Mouse (Mus musculus) neural tube, embryonic 15.5 days (tissue): ENCODE measurements around the gene Btbd17. TPM values are rescaled to one million over a fixed set of nuclear protein-coding genes. Genes with fewer than 3 reads are reported as not detected.

Experiments used
- ATAC-seq: fragments of 200-750 bp; cut with Nextera tagmentation; 2 replicates; pipeline ENCODE4 v1.8.0; 2017; ENCODE audit warnings: mild to moderate bottlenecking, moderate TSS enrichment, moderate library complexity; ENCODE audit not compliant: low FRiP score
- H3K27ac ChIP-seq: fragments of 300-500 bp; sonication (generic); replicated peaks from 2 replicates; pipeline ENCODE4 v1.5.1; 2015; ENCODE audit warnings: mild to moderate bottlenecking, inconsistent platforms
- H3K27me3 ChIP-seq: fragments of 300-500 bp; sonication (generic); replicated peaks from 2 replicates; pipeline ENCODE4 v1.6.1; 2015; ENCODE audit warnings: inconsistent platforms
- H3K36me3 ChIP-seq: fragments of 300-500 bp; sonication (generic); 2 replicates; pipeline ENCODE4 v1.6.1; 2015; ENCODE audit warnings: inconsistent platforms
- H3K4me1 ChIP-seq: fragments of 300-500 bp; sonication (generic); 2 replicates; pipeline ENCODE4 v1.6.1; 2015; ENCODE audit warnings: inconsistent platforms
- H3K4me2 ChIP-seq: fragments of 300-500 bp; sonication (generic); 2 replicates; pipeline ENCODE4 v1.6.1; 2015; ENCODE audit warnings: inconsistent platforms, mild to moderate bottlenecking, moderate library complexity
- H3K4me3 ChIP-seq: fragments of 300-500 bp; sonication (generic); replicated peaks from 2 replicates; pipeline ENCODE4 v1.5.1; 2015; ENCODE audit warnings: mild to moderate bottlenecking, inconsistent platforms
- H3K9ac ChIP-seq: fragments of 300-500 bp; sonication (generic); replicated peaks from 2 replicates; pipeline ENCODE4 v1.6.1; 2015; ENCODE audit warnings: mild to moderate bottlenecking, inconsistent platforms
- H3K9me3 ChIP-seq: fragments of 300-500 bp; sonication (generic); replicated peaks from 2 replicates; pipeline ENCODE4 v1.6.1; 2016; ENCODE audit warnings: inconsistent platforms
- WGBS: fragments of 180-500 bp; shearing (Covaris S2); methylation state at CpG from one replicate; pipeline ENCODE4 v1.1.7; 2015; ENCODE audit warnings: mixed read lengths; 5-methylcytosine and 5-hydroxymethylcytosine counted together
- polyA plus RNA-seq: library from polyadenylated mRNA; unstranded; fragments of >200 nt; fragmentation: Nextera tagmentation; extraction: Ambion mirVana; gene quantifications from 2 replicates; pipeline ENCODE4 v1.2.1, GENCODE M21; 2015

Gene Btbd17
- polyA plus RNA-seq, 1 experiment from 2014 or later = 21.3 TPM

- Histone ChIP-seq H3K9ac (no peak overlapping the region; the same call in 1 of the 2 replicates), H3K4me1 (peaks cover 13% of the 10 kb centered on the region), H3K9me3 (no peaks in the 10 kb centered on the region), H3K36me3 (no peaks in the 10 kb centered on the region), H3K27me3 (0 out of 2 replicates have a peak, but pooled peaks cover 5% of the 10 kb centered on the region), H3K4me3 (peak overlapping the region; percentile 18; the same call in 1 of the 2 replicates), H3K4me2 (peak overlapping the region; percentile 48), H3K27ac (no peak overlapping the region)
- 1% methylated on average over 12 of the region's 12 CpGs for WGBS
- peak; percentile 53; the same call in 1 of the 2 replicates for ATAC-seq
Measured at GRCm38 (mm10) chr11:114745134-114745533, 50.6 kb downstream of the Btbd17 start.

DNA sequence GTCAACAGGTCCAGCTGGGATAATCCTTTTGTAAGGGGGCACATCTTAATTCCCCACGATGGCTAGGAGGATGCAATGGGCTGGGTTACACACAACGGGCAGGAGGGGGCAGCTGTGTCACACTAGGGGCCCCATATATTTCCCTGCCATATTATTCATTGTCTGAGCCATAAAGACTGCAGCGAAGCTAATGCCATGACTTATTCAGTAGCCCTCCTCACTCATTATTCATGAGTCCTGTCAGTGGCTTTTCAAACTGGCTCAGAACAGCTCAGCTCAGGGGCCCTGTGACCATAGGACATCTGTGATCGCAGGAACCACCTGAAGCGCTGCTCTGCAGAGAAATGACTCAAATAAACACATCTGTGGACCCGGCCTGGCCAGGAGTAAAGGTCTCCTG, 54.3 kb downstream of the Btbd17 start:
- Histone ChIP-seq H3K4me3 (no peak overlapping the region), H3K4me2 (no peak overlapping the region), H3K36me3 (no peaks in the 10 kb centered on the region), H3K9ac (no peak overlapping the region), H3K27me3 (0 out of 2 replicates have a peak, but pooled peaks cover 5% of the 10 kb centered on the region), H3K4me1 (peaks cover 16% of the 10 kb centered on the region), H3K9me3 (no peaks in the 10 kb centered on the region), H3K27ac (no peak overlapping the region)
- no peak for ATAC-seq
- WGBS = 3% methylated on average over 6 of the region's 6 CpGs

Other genes starting within 250 kb of the Btbd17 start
- 804 and 844 TPM in 2 replicates for gene Rpl38, start 127.4 kb downstream of the Btbd17 start, polyA plus RNA-seq
- gene Ttyh2, start 120.5 kb downstream of the Btbd17 start, polyA plus RNA-seq = 30.0 and 31.0 TPM in 2 replicates
- gene Dnaic2, start 68.5 kb downstream of the Btbd17 start, polyA plus RNA-seq = 1.7 and 1.9 TPM in 2 replicates
- gene Kif19a, start 30.6 kb downstream of the Btbd17 start, polyA plus RNA-seq = 0.47 and 1.0 TPM in 2 replicates
- gene Gpr142, start 3.0 kb upstream of the Btbd17 start, polyA plus RNA-seq = not detected in 2 replicates
- 8.8 and 12.0 TPM in 2 replicates for gene Gprc5c, start 55.2 kb upstream of the Btbd17 start, polyA plus RNA-seq
- 0.59 and 1.3 TPM in 2 replicates for gene Cd300a, start 94.1 kb upstream of the Btbd17 start, polyA plus RNA-seq
- 0.05 and 0.28 TPM in 2 replicates for gene Cd300lb, start 138.4 kb upstream of the Btbd17 start, polyA plus RNA-seq
- not detected in 2 replicates for gene Cd300c, start 173.2 kb upstream of the Btbd17 start, polyA plus RNA-seq
- 0.19 TPM in 1 of 2 replicates, not detected in the other for gene Cd300ld, start 194.0 kb upstream of the Btbd17 start, polyA plus RNA-seq
- 2.0 and 2.2 TPM in 2 replicates for gene Cd300c2, start 205.9 kb upstream of the Btbd17 start, polyA plus RNA-seq
- gene Cd300ld2, start 220.2 kb upstream of the Btbd17 start, polyA plus RNA-seq = not detected in 2 replicates
- gene Cd300ld4, start 231.1 kb upstream of the Btbd17 start, polyA plus RNA-seq = not detected in 2 replicates
- gene Cd300ld5, start 241.8 kb upstream of the Btbd17 start, polyA plus RNA-seq = not detected in 2 replicates